Mouse (Mus musculus) hindbrain, embryonic 11.5 days (tissue): ENCODE data around the gene Cpne1. TPM values are rescaled to one million over a fixed set of nuclear protein-coding genes. Genes with fewer than 3 reads are reported as not detected.

Source experiments
- ATAC-seq: fragments of 200-750 bp; cut with Nextera tagmentation; 2 replicates; pipeline ENCODE4 v1.8.0; 2017; ENCODE audit warnings: mild to moderate bottlenecking, moderate TSS enrichment, moderate library complexity; ENCODE audit not compliant: low FRiP score
- DNase-seq: peaks from one replicate; pipeline ENCODE4 v3.0.0-alpha.2; 2015; ENCODE audit warnings: low spot score
- H3K27ac ChIP-seq: fragments of 300-500 bp; sonication (generic); 2 replicates; pipeline ENCODE4 v1.5.1; 2014; ENCODE audit warnings: mild to moderate bottlenecking, low read depth, low read length
- H3K27me3 ChIP-seq: fragments of 300-500 bp; sonication (generic); 2 replicates; pipeline ENCODE4 v1.6.1; 2014; ENCODE audit warnings: mild to moderate bottlenecking, low read length, moderate library complexity, mixed read lengths; ENCODE audit not compliant: control insufficient read depth, insufficient read depth
- H3K36me3 ChIP-seq: fragments of 300-500 bp; sonication (generic); 2 replicates; pipeline ENCODE4 v1.6.1; 2014; ENCODE audit warnings: mild to moderate bottlenecking, low read length, moderate library complexity, mixed read lengths; ENCODE audit not compliant: control insufficient read depth, insufficient read depth
- H3K4me1 ChIP-seq: fragments of 300-500 bp; sonication (generic); replicated peaks from 2 replicates; pipeline ENCODE4 v1.6.1; 2014; ENCODE audit warnings: low read length, mixed read lengths; ENCODE audit not compliant: control insufficient read depth, insufficient read depth
- H3K4me2 ChIP-seq: fragments of 300-500 bp; sonication (generic); replicated peaks from 2 replicates; pipeline ENCODE4 v1.6.1; 2014; ENCODE audit warnings: mild to moderate bottlenecking, low read depth, low read length
- H3K4me3 ChIP-seq: fragments of 300-500 bp; sonication (generic); 2 replicates; pipeline ENCODE4 v1.5.1; 2014; ENCODE audit warnings: low read depth, low read length
- H3K9ac ChIP-seq: fragments of 300-500 bp; sonication (generic); 2 replicates; pipeline ENCODE4 v1.6.1; 2014; ENCODE audit warnings: low read depth, low read length
- H3K9me3 ChIP-seq: fragments of 300-500 bp; sonication (generic); 2 replicates; pipeline ENCODE4 v1.6.1; 2016; ENCODE audit warnings: low read length; ENCODE audit not compliant: control insufficient read depth
- WGBS: fragments of 180-500 bp; shearing (Covaris S2); extraction: QIAGEN DNeasy Blood & Tissue Kit; methylation state at CpG from one replicate; pipeline ENCODE4 v1.1.7; 2014; 5-methylcytosine and 5-hydroxymethylcytosine counted together
- polyA plus RNA-seq: library from polyadenylated mRNA; unstranded; fragments of >200 nt; fragmentation: Nextera tagmentation; extraction: Ambion mirVana; gene quantifications from 2 replicates; pipeline ENCODE4 v1.2.1, GENCODE M21; 2014

Cpne1 gene
- polyA plus RNA-seq = 45.1 and 46.1 TPM in 2 replicates

GRCm38 (mm10) chr2:156111358-156112079 is at the start of gene Cpne1, which contains the start of gene Rbm12:
Gene Cpne1 (minus strand): TSS chr2:156111965.
Gene Rbm12 (minus strand): TSS chr2:156111978.
- H3K9me3 ChIP-seq = no peaks in the 10 kb centered on the region
- H3K27ac ChIP-seq = peak within 1 kb of the TSS; percentile 89
- ATAC-seq = peak; percentile 93
- H3K36me3 ChIP-seq = no peaks in the 10 kb centered on the region
- peak within 1 kb of the TSS; percentile 98 for H3K9ac ChIP-seq
- peak within 1 kb of the TSS; percentile 96 for H3K4me3 ChIP-seq
- H3K27me3 ChIP-seq = no peaks in the 10 kb centered on the region
- H3K4me2 ChIP-seq = peak within 1 kb of the TSS; percentile 55
- under 1% methylated on average over 65 of the region's 74 CpGs for WGBS
- peak; percentile 95 for DNase-seq
- H3K4me1 ChIP-seq = 0 out of 2 replicates have a peak, but pooled peaks cover 2% of the 10 kb centered on the region

DNA sequence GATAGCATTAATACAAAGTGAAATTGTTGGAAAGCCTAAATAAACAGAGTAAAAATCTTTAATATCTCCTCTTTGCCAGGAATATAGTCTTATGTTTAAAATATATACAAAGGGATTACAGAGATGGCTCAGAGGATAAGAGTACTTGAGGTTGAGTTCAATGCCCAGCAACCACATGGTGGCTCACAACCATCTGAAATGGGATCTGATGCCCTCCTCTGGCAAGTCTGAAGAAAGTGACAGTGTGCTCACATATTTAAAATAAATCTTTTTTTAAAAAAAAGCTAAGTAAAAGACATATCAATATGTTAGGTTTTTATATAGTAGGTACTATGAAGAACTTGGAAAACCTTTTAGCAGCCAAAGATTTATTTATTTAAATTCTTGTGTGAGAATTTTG is 39.8 kb upstream of the Cpne1 start:
- ATAC-seq (no peak), DNase-seq (no peak)
- H3K4me1 ChIP-seq = no peaks in the 10 kb centered on the region
- no peaks in the 10 kb centered on the region for H3K27me3 ChIP-seq
- H3K9me3 ChIP-seq = no peaks in the 10 kb centered on the region
- 0 out of 2 replicates have a peak, but pooled peaks cover 4% of the 10 kb centered on the region for H3K36me3 ChIP-seq
- H3K4me2 ChIP-seq = no peak overlapping the region
- no peak overlapping the region for H3K27ac ChIP-seq
- H3K9ac ChIP-seq = no peak overlapping the region
- H3K4me3 ChIP-seq = no peak overlapping the region

DNA sequence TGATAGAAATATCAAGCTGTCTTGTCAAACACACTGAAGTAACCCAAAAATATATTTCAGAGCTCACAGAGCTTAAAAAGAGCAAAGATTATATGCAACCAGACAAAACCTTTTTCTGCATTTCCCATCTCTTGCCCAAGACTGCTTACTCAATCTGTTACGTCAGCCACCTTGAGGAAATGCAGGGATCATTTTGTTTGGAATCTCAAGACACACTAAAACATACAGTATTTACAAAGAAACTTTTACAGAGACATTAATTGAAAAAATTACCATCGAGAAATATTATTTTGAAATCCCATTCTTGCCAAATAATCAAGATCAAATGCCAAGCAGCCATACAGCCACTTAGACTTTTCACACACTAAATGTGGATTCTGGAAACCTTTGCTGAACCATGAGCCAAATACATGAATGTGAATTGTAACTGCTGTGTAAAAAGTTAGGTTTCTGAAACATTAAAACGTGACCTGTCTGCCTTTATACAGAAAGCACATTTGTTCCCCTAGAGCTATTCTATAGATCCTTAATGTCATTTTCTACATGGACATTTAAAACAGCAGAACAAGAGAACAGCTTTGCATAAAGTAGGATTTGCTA is 35.7 kb upstream of the Cpne1 start:
- no peaks in the 10 kb centered on the region for H3K4me1 ChIP-seq
- 96% methylated on average over 3 of the region's 3 CpGs for WGBS
- H3K4me2 ChIP-seq = no peak overlapping the region
- H3K27me3 ChIP-seq = no peaks in the 10 kb centered on the region
- H3K9ac ChIP-seq = no peak overlapping the region
- ATAC-seq (no peak), DNase-seq (no peak)
- no peak overlapping the region for H3K27ac ChIP-seq
- H3K9me3 ChIP-seq = no peaks in the 10 kb centered on the region
- H3K4me3 ChIP-seq = no peak overlapping the region
- 0 out of 2 replicates have a peak, but pooled peaks cover 4% of the 10 kb centered on the region for H3K36me3 ChIP-seq

DNA sequence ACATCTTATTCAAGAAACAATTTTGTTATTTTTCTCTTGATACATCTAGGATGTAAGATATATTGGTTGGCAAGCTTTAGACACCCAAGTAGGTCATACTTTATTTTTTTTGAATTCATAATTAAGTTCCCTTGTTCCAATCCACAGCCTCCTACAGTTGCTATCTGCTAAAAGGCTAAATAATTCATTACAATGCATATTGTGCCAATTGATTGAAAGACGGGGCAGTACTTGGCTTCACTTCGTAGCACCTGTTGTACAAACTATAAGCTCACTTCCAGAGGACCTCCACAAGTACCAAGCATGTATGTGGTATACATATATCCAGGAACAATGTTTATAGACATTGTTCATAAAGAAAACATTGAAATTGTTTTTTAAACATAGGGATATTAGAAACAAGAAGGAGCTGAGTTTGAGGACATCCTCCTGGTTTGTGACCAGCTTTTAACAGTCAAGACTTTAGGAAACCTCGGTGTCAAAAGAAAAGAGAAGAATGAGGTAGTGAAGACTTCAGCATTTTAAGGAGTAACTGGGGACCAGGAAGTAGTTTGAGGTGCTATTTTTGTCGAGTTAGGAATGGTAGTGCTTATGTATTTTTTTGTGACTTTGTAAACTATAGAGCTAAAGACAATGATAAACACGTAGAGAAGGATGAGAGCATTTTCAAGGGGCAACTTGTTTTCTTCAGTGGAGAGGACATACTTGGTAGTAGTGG is 34.7 kb upstream of the Cpne1 start:
- Histone ChIP-seq H3K4me3 (no peak overlapping the region), H3K4me1 (no peaks in the 10 kb centered on the region), H3K9me3 (no peaks in the 10 kb centered on the region), H3K27me3 (no peaks in the 10 kb centered on the region), H3K9ac (no peak overlapping the region), H3K4me2 (no peak overlapping the region), H3K36me3 (0 out of 2 replicates have a peak, but pooled peaks cover 4% of the 10 kb centered on the region), H3K27ac (no peak overlapping the region)
- DNase-seq (no peak), ATAC-seq (no peak)
- WGBS = 77% methylated on average over 5 of the region's 5 CpGs

- Histone ChIP-seq H3K4me3 (no peak overlapping the region), H3K27ac (no peak overlapping the region), H3K36me3 (0 out of 2 replicates have a peak, but pooled peaks cover 4% of the 10 kb centered on the region), H3K4me1 (no peaks in the 10 kb centered on the region), H3K9ac (no peak overlapping the region), H3K4me2 (no peak overlapping the region), H3K9me3 (no peaks in the 10 kb centered on the region), H3K27me3 (no peaks in the 10 kb centered on the region)
- WGBS = 70% methylated on average over 11 of the region's 11 CpGs
- ATAC-seq (no peak), DNase-seq (no peak)
These were observed 33.8 kb upstream of the Cpne1 start for GRCm38 (mm10) chr2:156145486-156146130.

- Histone ChIP-seq H3K27me3 (no peaks in the 10 kb centered on the region), H3K4me2 (peak within 1 kb of the TSS; percentile 85), H3K4me3 (peak within 1 kb of the TSS; percentile 78), H3K9ac (peak within 1 kb of the TSS; percentile 84), H3K9me3 (no peaks in the 10 kb centered on the region), H3K4me1 (no peaks in the 10 kb centered on the region), H3K27ac (peak within 1 kb of the TSS; percentile 96), H3K36me3 (0 out of 2 replicates have a peak, but pooled peaks cover 4% of the 10 kb centered on the region)
- ATAC-seq (peak; percentile 98), DNase-seq (peak; percentile 96)
- WGBS = under 1% methylated on average over 69 of the region's 70 CpGs
These were observed 32.4 kb upstream of the Cpne1 start, which contains the start of the genes Romo1 and Nfs1 for GRCm38 (mm10) chr2:156143953-156144724. Gene Romo1 (plus strand): TSS chr2:156144039. Gene Nfs1 (minus strand): TSS chr2:156144186.

DNA sequence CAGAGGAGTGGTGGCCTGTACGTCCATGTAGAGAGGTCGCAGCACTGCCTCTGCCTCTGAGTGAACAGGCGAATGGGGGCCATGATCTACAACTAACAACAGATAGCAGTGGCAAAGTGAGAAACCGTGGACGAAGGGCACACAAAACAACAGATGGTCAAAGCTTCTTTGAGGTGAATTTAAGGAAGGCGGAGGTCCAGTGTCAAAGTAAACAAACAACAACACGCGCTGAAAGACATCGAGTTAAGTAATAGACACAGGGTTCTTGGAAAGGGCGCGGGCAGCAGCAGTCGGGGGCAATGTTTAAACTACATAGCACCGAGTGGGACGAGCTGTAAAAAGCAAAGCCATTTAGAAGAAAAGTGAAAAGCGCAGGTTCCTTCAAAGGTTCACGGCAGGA is 31.6 kb upstream of the Cpne1 start:
- Histone ChIP-seq H3K27me3 (no peaks in the 10 kb centered on the region), H3K4me3 (peak overlapping the region; percentile 78), H3K9me3 (no peaks in the 10 kb centered on the region), H3K4me2 (peak overlapping the region; percentile 85), H3K27ac (peak overlapping the region; percentile 96), H3K36me3 (0 out of 2 replicates have a peak, but pooled peaks cover 3% of the 10 kb centered on the region), H3K9ac (peak overlapping the region; percentile 74), H3K4me1 (no peaks in the 10 kb centered on the region)
- ATAC-seq (no peak), DNase-seq (no peak)
- 3% methylated on average over 16 of the region's 16 CpGs for WGBS

DNA sequence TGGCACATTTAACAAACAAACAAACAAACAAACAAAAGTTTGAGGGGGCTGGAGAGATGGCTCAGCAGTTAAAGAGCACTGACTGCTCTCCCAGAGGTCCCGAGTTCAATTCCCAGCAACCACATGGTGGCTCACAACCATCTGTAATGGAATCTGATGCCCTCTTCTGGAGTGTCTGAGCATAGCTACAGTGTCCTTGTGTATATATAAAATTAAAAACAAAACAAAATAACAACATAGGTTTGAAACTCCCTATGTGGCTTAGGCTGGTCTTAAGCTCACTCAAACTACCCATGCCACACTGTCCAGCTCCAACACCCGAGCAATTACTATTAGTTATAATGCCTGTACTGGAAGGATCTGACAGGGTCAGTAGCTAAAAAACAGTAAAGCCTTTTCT is 31.1 kb upstream of the Cpne1 start:
- WGBS = 82% methylated on average over 2 of the region's 2 CpGs
- Histone ChIP-seq H3K4me2 (peak overlapping the region; percentile 85), H3K9ac (no peak overlapping the region), H3K4me1 (no peaks in the 10 kb centered on the region), H3K36me3 (no peaks in the 10 kb centered on the region), H3K4me3 (no peak overlapping the region), H3K27ac (no peak overlapping the region), H3K9me3 (no peaks in the 10 kb centered on the region), H3K27me3 (no peaks in the 10 kb centered on the region)
- ATAC-seq (no peak), DNase-seq (no peak)
